Mouse (Mus musculus) CD8-positive naive resting alpha-beta T cell, adult 2 months (primary cell): ENCODE measurements at regions not wholly inside any gene's neighbourhood (a gene's known extent, or its start where the extent isn't known, plus 50 kb on each side); places are given as distances from the start of the nearest gene placed in this dataset.

Source experiments
- DNase-seq, 2 experiments: peaks; one replicate each; pipeline ENCODE4 v3.0.0; 2022; ENCODE audit warnings: low read depth in 2 of 2, low spot score in 2 of 2

- no peak for DNase-seq
These were observed 352.2 kb upstream of the Ubash3b start for GRCm38 (mm10) chr9:41513701-41514100.

- no peak for DNase-seq
These were observed 348.1 kb upstream of the Ubash3b start for GRCm38 (mm10) chr9:41509597-41509996.

- DNase-seq = no peak
These were observed 347.2 kb upstream of the Ubash3b start for GRCm38 (mm10) chr9:41508746-41509145.

- no peak for DNase-seq
These were observed 336.8 kb upstream of the Ubash3b start for GRCm38 (mm10) chr9:41498326-41498725.

DNA sequence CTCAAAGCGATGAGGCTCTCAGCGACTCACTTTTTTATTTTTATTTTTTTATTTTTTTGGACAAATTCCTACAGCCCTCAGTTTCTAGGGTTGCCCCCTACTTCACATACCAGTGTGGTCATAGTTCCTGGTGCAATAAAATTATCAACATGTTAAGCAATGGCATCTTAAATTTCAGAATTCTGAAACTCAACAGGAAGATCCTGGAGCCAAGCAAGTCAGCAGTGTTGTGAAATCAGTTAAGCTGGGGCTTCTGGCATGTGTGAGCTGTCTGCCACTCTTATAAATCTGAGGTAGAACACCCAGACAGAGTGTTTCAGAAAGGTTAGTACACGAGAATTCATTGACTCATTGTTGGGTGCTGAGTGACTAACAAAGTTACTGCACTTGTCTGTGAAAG is 328.6 kb upstream of the Ubash3b start:
- no peak for DNase-seq

DNA sequence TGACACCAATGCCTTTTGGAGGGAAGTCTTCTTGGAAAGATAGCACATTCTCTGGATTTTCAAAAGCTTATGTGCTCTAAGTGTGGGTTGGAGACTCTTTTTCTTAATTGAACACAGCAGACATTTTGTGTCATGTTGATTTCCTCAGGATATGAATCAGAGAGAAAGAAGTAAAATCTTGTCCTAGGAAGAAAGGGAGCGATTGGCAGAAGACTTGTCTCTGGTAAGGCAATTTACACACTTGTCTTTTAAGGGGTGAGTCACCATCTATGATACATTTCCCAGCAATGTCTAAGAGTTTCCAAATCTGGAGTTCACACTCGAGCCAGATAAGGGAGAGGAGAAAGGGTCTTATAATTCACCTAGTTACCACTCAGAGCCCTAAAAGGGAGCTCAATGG is 326.5 kb upstream of the Ubash3b start:
- DNase-seq = no peak

GRCm38 (mm10) chr9:41483218-41483617 is 321.7 kb upstream of the Ubash3b start:
- DNase-seq = no peak

GRCm38 (mm10) chr9:41481611-41482266 is 320.2 kb upstream of the Ubash3b start:
- DNase-seq = no peak

GRCm38 (mm10) chr9:41479854-41480749 is 318.6 kb upstream of the Ubash3b start:
- DNase-seq = no peak

- no peak for DNase-seq
These were observed 317.6 kb upstream of the Ubash3b start for GRCm38 (mm10) chr9:41479085-41479484.

DNA sequence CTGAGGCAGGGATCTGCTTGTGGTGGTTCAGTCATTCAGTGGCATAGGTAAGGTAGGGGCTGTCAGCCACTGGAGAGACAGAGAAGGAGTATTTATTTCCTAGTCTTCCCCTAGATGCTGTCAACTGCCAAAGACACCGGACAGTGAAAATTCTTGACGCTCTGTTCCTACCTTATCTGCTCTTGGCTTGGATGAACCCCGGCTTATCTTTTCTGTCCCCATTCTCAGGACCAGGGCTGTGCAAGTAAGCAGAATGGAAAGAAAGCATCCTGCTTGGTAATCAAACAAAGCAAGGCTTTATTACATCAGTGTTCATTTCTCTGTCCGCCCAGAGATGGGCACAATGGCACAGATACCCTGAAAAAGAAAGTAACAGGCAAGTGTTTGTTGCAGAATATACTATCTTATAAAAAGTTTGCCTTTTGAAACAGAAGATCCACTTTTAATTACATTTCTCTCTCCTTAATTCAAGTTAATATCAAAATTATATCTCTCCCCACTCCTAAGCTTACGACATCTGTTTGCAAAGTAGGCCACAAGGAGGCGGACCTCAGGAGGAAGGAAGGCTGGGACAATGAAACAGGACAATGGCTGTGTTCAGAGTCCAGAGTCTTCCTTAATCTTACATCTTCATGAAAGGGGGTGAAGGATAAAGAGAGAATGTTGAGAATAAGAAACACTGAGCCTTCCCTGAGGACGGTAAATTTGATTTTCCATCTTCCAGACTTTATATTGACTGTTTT is 316.8 kb upstream of the Ubash3b start:
- no peak for DNase-seq

- no peak for DNase-seq
These were observed 313.8 kb upstream of the Ubash3b start for GRCm38 (mm10) chr9:41475326-41475725.

- no peak for DNase-seq
These were observed 313.4 kb upstream of the Ubash3b start for GRCm38 (mm10) chr9:41474945-41475297.

GRCm38 (mm10) chr9:41474244-41474944 is 312.9 kb upstream of the Ubash3b start:
- DNase-seq = peak; percentile 3 to 28

DNA sequence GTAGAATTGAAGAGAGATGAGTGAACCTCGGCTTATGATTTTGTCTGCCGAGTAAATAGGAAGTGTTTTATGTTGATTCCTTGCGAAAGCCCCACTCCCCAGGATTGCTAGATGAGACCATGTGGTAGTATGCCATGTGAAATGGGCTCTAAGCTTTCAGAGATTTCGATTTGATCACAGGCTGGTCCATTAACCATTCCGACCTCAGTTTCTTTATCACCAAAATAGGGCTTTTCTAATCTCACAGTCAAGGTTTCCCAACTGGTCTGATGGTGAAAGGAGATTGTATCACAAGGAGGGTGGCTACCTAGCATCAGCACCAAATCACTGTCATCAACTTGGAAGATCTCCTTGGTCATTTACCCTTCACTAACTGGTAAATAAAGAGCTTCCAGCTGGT is 312.0 kb upstream of the Ubash3b start:
- no peak for DNase-seq

GRCm38 (mm10) chr9:41471345-41471744 is 309.8 kb upstream of the Ubash3b start:
- DNase-seq = no peak

DNA sequence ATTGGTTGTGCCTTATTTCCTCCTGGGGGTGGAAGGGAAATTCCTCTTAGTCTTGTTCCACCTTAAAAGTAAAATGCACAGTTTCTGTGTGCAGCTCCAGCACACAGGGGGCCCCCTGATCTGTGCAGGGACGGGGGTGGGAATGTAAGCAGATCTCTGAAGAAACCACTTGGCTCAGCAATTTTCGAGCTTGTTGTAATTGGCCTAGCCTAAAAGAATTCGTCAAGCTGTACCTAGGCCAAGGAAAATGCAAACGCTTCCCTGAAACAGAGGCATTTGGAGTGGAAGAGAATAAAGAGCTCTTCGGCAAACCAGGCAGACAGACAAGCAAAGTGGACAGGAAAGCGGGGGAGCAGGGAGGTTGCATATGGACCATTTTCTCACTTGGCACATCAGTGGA is 308.5 kb upstream of the Ubash3b start:
- DNase-seq = no peak

GRCm38 (mm10) chr9:41469414-41469813 is 307.9 kb upstream of the Ubash3b start:
- DNase-seq = no peak

DNA sequence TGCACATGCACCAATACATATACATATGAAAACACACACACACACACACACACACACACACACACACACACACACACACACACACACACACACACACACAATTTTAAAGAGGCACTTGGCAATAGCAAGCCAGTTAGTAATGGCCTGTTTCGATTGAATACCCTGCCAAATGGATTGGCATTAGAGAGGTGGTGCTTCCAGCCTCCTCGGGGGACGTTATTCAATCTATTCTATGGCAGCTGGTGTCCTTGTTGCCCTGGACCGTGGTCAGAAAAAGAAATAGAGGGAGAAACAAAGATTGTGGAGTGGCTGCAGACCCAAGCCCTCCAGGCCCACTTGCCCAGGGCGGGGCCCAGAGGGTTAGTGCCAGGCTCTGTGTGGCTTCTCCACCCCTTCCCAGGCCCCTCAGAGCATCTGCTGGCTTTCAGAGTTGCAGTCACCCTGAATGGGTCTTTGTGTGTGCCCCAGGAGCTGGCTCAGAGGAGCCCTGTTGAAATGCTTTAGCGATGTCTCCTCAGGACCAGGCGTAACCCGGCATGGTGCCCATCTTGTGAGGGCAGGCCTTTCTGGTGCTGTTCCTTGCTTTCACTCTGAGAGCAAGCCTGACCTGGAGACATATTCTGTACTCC is 302.7 kb upstream of the Ubash3b start:
- no peak for DNase-seq

GRCm38 (mm10) chr9:41461742-41462141 is 300.2 kb upstream of the Ubash3b start:
- DNase-seq = peak; percentile 29 to 51

DNA sequence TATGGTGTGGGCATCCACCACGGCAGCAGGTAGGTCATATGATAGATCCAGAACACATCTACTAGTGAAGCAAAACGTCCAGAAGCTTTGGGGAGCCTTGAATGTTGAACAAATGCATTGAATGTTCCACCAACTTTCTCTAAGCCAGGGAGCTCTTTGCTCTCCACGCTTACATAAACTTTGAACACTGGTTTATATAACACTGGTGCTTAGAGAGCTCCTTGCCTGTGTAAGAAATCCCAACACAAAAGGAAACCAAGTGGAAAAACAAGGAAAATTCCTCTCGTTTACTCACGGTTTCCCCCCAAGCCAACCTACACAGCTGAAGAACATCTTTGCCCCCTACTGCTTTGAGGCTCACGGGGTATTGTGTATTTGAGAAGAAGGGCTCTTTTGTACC is 299.2 kb upstream of the Ubash3b start:
- DNase-seq = no peak
